Mouse (Mus musculus) forebrain, embryonic 16.5 days (tissue): ENCODE data around the gene Plgrkt. TPM values are rescaled to one million over a fixed set of nuclear protein-coding genes. Genes with fewer than 3 reads are reported as not detected.
"Not testable (repeated sequence)": the region's sequence is repeated elsewhere in the genome, so short reads cannot be mapped to it uniquely, and the experiment has no call there.

ENCODE experiments used
- ATAC-seq: fragments of 200-750 bp; cut with Nextera tagmentation; 2 replicates; pipeline ENCODE4 v1.8.0; 2017; ENCODE audit warnings: mild to moderate bottlenecking, moderate library complexity
- H3K27ac ChIP-seq: fragments of 300-500 bp; sonication (generic); 2 replicates; pipeline ENCODE4 v1.5.1; 2014; ENCODE audit warnings: low read length, control low read depth
- H3K27me3 ChIP-seq: fragments of 300-500 bp; sonication (generic); replicated peaks from 2 replicates; pipeline ENCODE4 v1.6.1; 2014; ENCODE audit warnings: low read length; ENCODE audit not compliant: control insufficient read depth, insufficient read depth
- H3K36me3 ChIP-seq: fragments of 300-500 bp; sonication (generic); 2 replicates; pipeline ENCODE4 v1.6.1; 2014; ENCODE audit not compliant: control insufficient read depth, insufficient read depth
- H3K4me1 ChIP-seq: fragments of 300-500 bp; sonication (generic); replicated peaks from 2 replicates; pipeline ENCODE4 v1.6.1; 2014; ENCODE audit warnings: low read length; ENCODE audit not compliant: control insufficient read depth, insufficient read depth
- H3K4me2 ChIP-seq: fragments of 300-500 bp; sonication (generic); 2 replicates; pipeline ENCODE4 v1.6.1; 2014; ENCODE audit warnings: mild to moderate bottlenecking, low read length, control low read depth
- H3K4me3 ChIP-seq: fragments of 300-500 bp; sonication (generic); replicated peaks from 2 replicates; pipeline ENCODE4 v1.5.1; 2014; ENCODE audit warnings: mild to moderate bottlenecking, low read length, control low read depth
- H3K9ac ChIP-seq: fragments of 300-500 bp; sonication (generic); replicated peaks from 2 replicates; pipeline ENCODE4 v1.6.1; 2014; ENCODE audit warnings: low read depth, low read length, control low read depth
- H3K9me3 ChIP-seq: fragments of 300-500 bp; sonication (generic); 2 replicates; pipeline ENCODE4 v1.6.1; 2016; ENCODE audit warnings: low read length; ENCODE audit not compliant: control insufficient read depth
- whole genome bisulfite sequencing: fragments of 180-500 bp; shearing (Covaris S2); extraction: QIAGEN DNeasy Blood & Tissue Kit; methylation state at CpG from one replicate; pipeline ENCODE4 v1.1.7; 2014; 5-methylcytosine and 5-hydroxymethylcytosine counted together
- polyA plus RNA-seq: library from polyadenylated mRNA; unstranded; fragments of >200 nt; fragmentation: Nextera tagmentation; extraction: Ambion mirVana; gene quantifications from 2 replicates; pipeline ENCODE4 v1.2.1, GENCODE M21; 2015

The Plgrkt gene
- polyA plus RNA-seq, result 101 and 111 TPM in 2 replicates

- H3K36me3 ChIP-seq, result no peaks in the 10 kb centered on the region
- peak within 1 kb of the TSS; percentile 52 for H3K9ac ChIP-seq
- peaks cover 19% of the 10 kb centered on the region for H3K4me1 ChIP-seq
- no peak within 1 kb of the TSS for H3K27ac ChIP-seq
- WGBS, result 4% methylated on average over 26 of the region's 26 CpGs
- peak; percentile 47; the same call in 1 of the 2 replicates for ATAC-seq
- no peaks in the 10 kb centered on the region for H3K9me3 ChIP-seq
- H3K4me2 ChIP-seq, result peak within 1 kb of the TSS; percentile 93
- no peaks in the 10 kb centered on the region for H3K27me3 ChIP-seq
- peak within 1 kb of the TSS; percentile 49 for H3K4me3 ChIP-seq
These were observed at the start of gene Plgrkt, which contains the start of gene Cd274 for GRCm38 (mm10) chr19:29366969-29367622. Plgrkt (minus strand) TSS chr19:29367390. Cd274 (plus strand) TSS chr19:29367455.

- ATAC-seq, result no peak
- Histone ChIP-seq H3K9ac (no peak overlapping the region), H3K27ac (no peak overlapping the region), H3K9me3 (no peaks in the 10 kb centered on the region), H3K4me2 (no peak overlapping the region), H3K4me3 (no peak overlapping the region), H3K4me1 (peaks cover 5% of the 10 kb centered on the region), H3K27me3 (no peaks in the 10 kb centered on the region), H3K36me3 (no peaks in the 10 kb centered on the region)
- 77% methylated on average over 3 of the region's 3 CpGs for WGBS
These were observed 49.3 kb upstream of the Plgrkt start for GRCm38 (mm10) chr19:29416393-29416902.

- not testable (repeated sequence) for H3K4me2 ChIP-seq, H3K9me3 ChIP-seq, H3K27me3 ChIP-seq, H3K9ac ChIP-seq, H3K36me3 ChIP-seq, H3K4me3 ChIP-seq, H3K27ac ChIP-seq, ATAC-seq, H3K4me1 ChIP-seq
These were observed 47.7 kb upstream of the Plgrkt start for GRCm38 (mm10) chr19:29414917-29415316.

- no peak overlapping the region for H3K4me3 ChIP-seq
- WGBS, result 95% methylated on average over 3 of the region's 3 CpGs
- H3K9ac ChIP-seq, result no peak overlapping the region
- no peak for ATAC-seq
- H3K27me3 ChIP-seq, result no peaks in the 10 kb centered on the region
- peaks cover 5% of the 10 kb centered on the region for H3K4me1 ChIP-seq
- H3K9me3 ChIP-seq, result no peaks in the 10 kb centered on the region
- no peaks in the 10 kb centered on the region for H3K36me3 ChIP-seq
- no peak overlapping the region for H3K4me2 ChIP-seq
- no peak overlapping the region for H3K27ac ChIP-seq
These were observed 47.3 kb upstream of the Plgrkt start for GRCm38 (mm10) chr19:29414513-29414912.

- H3K27me3 ChIP-seq, result no peaks in the 10 kb centered on the region
- H3K4me3 ChIP-seq, result no peak overlapping the region
- H3K4me1 ChIP-seq, result peaks cover 5% of the 10 kb centered on the region
- no peaks in the 10 kb centered on the region for H3K9me3 ChIP-seq
- H3K27ac ChIP-seq, result peak overlapping the region; percentile 27
- H3K36me3 ChIP-seq, result no peaks in the 10 kb centered on the region
- ATAC-seq, result peak; percentile 70
- H3K9ac ChIP-seq, result no peak overlapping the region
- H3K4me2 ChIP-seq, result no peak overlapping the region
- 63% methylated on average over 6 of the region's 6 CpGs for WGBS
These were observed 45.6 kb upstream of the Plgrkt start for GRCm38 (mm10) chr19:29412476-29413420.

GRCm38 (mm10) chr19:29410619-29411018 is 43.4 kb upstream of the Plgrkt start, which contains the start of gene Pdcd1lg2:
Pdcd1lg2 (plus strand) TSS chr19:29410919.
- Histone ChIP-seq H3K36me3 (no peaks in the 10 kb centered on the region), H3K27ac (no peak within 1 kb of the TSS), H3K9me3 (no peaks in the 10 kb centered on the region), H3K9ac (no peak within 1 kb of the TSS), H3K4me3 (no peak within 1 kb of the TSS), H3K4me2 (no peak within 1 kb of the TSS), H3K27me3 (no peaks in the 10 kb centered on the region), H3K4me1 (peaks cover 5% of the 10 kb centered on the region)
- 85% methylated on average over 4 of the region's 4 CpGs for WGBS
- no peak for ATAC-seq

GRCm38 (mm10) chr19:29406042-29407017 is 39.1 kb upstream of the Plgrkt start:
- no peaks in the 10 kb centered on the region for H3K27me3 ChIP-seq
- H3K9ac ChIP-seq, result no peak overlapping the region
- 88% methylated on average over 18 of the region's 18 CpGs for WGBS
- no peak for ATAC-seq
- no peaks in the 10 kb centered on the region for H3K9me3 ChIP-seq
- no peak overlapping the region for H3K4me3 ChIP-seq
- H3K27ac ChIP-seq, result no peak overlapping the region
- no peak overlapping the region for H3K4me2 ChIP-seq
- H3K4me1 ChIP-seq, result no peaks in the 10 kb centered on the region
- no peaks in the 10 kb centered on the region for H3K36me3 ChIP-seq

GRCm38 (mm10) chr19:29405388-29405787 is 38.2 kb upstream of the Plgrkt start:
- no peak overlapping the region for H3K4me2 ChIP-seq
- WGBS, result 54% methylated on average over 2 of the region's 2 CpGs
- no peaks in the 10 kb centered on the region for H3K27me3 ChIP-seq
- no peaks in the 10 kb centered on the region for H3K4me1 ChIP-seq
- no peak overlapping the region for H3K9ac ChIP-seq
- H3K9me3 ChIP-seq, result no peaks in the 10 kb centered on the region
- ATAC-seq, result no peak
- no peak overlapping the region for H3K4me3 ChIP-seq
- H3K27ac ChIP-seq, result no peak overlapping the region
- H3K36me3 ChIP-seq, result no peaks in the 10 kb centered on the region
